Mouse (Mus musculus) T-helper 17 cell (primary cell): ENCODE results near the gene Lrriq1.

Experiments
- in situ Hi-C, 2 experiments: fragments of 300-600 bp; cut with MboI, MseI; formaldehyde crosslinking; loops; 1 replicate in 1 of 2; 2 replicates in 1 of 2; pipeline ENCODE4 v1.15.1; 2025; ENCODE audit warnings: high pct_unique_total_duplicates in 2 of 2

Lrriq1 gene

GRCm38 (mm10) chr10:103235707-103236459 is at the start of gene Lrriq1:
TSS of gene Lrriq1 (minus strand) at chr10:103236322.
- in situ Hi-C loops = no loop called here

- in situ Hi-C loops = loop anchor here in 1 of 2 experiments (10.0 kb wide), 1 partner anchor 1841 kb away; no protein-coding TSS in a partner anchor
These were observed 18.0 kb upstream of the Lrriq1 start for GRCm38 (mm10) chr10:103253842-103254803.

- in situ Hi-C loops = no loop called here
These were observed 294 bp upstream of the Lrriq1 start for GRCm38 (mm10) chr10:103236460-103236772.

- in situ Hi-C loops = no loop called here
These were observed 9.5 kb downstream of the Lrriq1 start for GRCm38 (mm10) chr10:103226646-103227045.

GRCm38 (mm10) chr10:103194655-103195328 is 41.3 kb downstream of the Lrriq1 start:
- in situ Hi-C loops = no loop called here

- in situ Hi-C loops = no loop called here
These were observed 90.2 kb downstream of the Lrriq1 start for GRCm38 (mm10) chr10:103145769-103146379.

GRCm38 (mm10) chr10:103144927-103145768 is 91.0 kb downstream of the Lrriq1 start:
- in situ Hi-C loops = no loop called here

GRCm38 (mm10) chr10:103142526-103142925 is 93.6 kb downstream of the Lrriq1 start:
- in situ Hi-C loops = no loop called here

- in situ Hi-C loops = no loop called here
These were observed 94.6 kb downstream of the Lrriq1 start for GRCm38 (mm10) chr10:103141532-103141931.

GRCm38 (mm10) chr10:103140609-103141008 is 95.5 kb downstream of the Lrriq1 start:
- in situ Hi-C loops = no loop called here

- in situ Hi-C loops = no loop called here
These were observed 121.5 kb downstream of the Lrriq1 start for GRCm38 (mm10) chr10:103114629-103115028.

GRCm38 (mm10) chr10:103108090-103108489 is 128.0 kb downstream of the Lrriq1 start:
- in situ Hi-C loops = no loop called here

- in situ Hi-C loops = no loop called here
These were observed 150.0 kb downstream of the Lrriq1 start for GRCm38 (mm10) chr10:103086101-103086500.

GRCm38 (mm10) chr10:103049593-103049992 is 186.5 kb downstream of the Lrriq1 start:
- in situ Hi-C loops = no loop called here

- in situ Hi-C loops = no loop called here
These were observed 189.5 kb downstream of the Lrriq1 start for GRCm38 (mm10) chr10:103046623-103047022.

GRCm38 (mm10) chr10:103045019-103045418 is 191.1 kb downstream of the Lrriq1 start:
- in situ Hi-C loops = no loop called here

GRCm38 (mm10) chr10:103035002-103035640 is 201.0 kb downstream of the Lrriq1 start:
- in situ Hi-C loops = loop anchor here in 1 of 2 experiments (10.0 kb wide), 1 partner anchor 580 kb away; no protein-coding TSS in a partner anchor

- in situ Hi-C loops = loop anchor here in 1 of 2 experiments (10.0 kb wide), 1 partner anchor 576 kb away; no protein-coding TSS in a partner anchor
These were observed 205.2 kb downstream of the Lrriq1 start for GRCm38 (mm10) chr10:103030931-103031330.

- in situ Hi-C loops = loop anchor here in 1 of 2 experiments (10.0 kb wide), 1 partner anchor 575 kb away; no protein-coding TSS in a partner anchor
These were observed 206.2 kb downstream of the Lrriq1 start, which contains the start of gene Alx1 for GRCm38 (mm10) chr10:103029730-103030490. TSS of gene Alx1 (minus strand) at chr10:103030215.
